Mouse (Mus musculus) testis, adult 2 months (tissue): Measurements from ENCODE around the gene Srsf1. TPM values are rescaled to one million over a fixed set of nuclear protein-coding genes. Genes with fewer than 3 reads are reported as not detected.

ENCODE experiments used
- H3K27ac ChIP-seq: fragments of 200-500 bp; 2 replicates; pipeline ENCODE4 v1.5.1; 2012; ENCODE audit warnings: low read depth, low read length; ENCODE audit not compliant: control insufficient read depth, insufficient read depth
- H3K27me3 ChIP-seq: fragments of 200-500 bp; 2 replicates; pipeline ENCODE4 v1.6.1; 2012; ENCODE audit warnings: mild to moderate bottlenecking, low read length, moderate library complexity; ENCODE audit not compliant: control insufficient read depth, insufficient read depth
- H3K36me3 ChIP-seq: fragments of 200-500 bp; 2 replicates; pipeline ENCODE4 v1.6.1; 2012; ENCODE audit warnings: mild to moderate bottlenecking, low read length; ENCODE audit not compliant: control insufficient read depth, insufficient read depth
- H3K4me1 ChIP-seq: fragments of 200-500 bp; 2 replicates; pipeline ENCODE4 v1.6.1; 2012; ENCODE audit warnings: low read length; ENCODE audit not compliant: control insufficient read depth, insufficient read depth
- H3K4me3 ChIP-seq: fragments of 200-500 bp; 2 replicates; pipeline ENCODE4 v1.5.1; 2012; ENCODE audit warnings: low read depth, mild to moderate bottlenecking, low read length, moderate library complexity, mixed read lengths; ENCODE audit not compliant: control insufficient read depth
- CTCF ChIP-seq: fragments of 200-500 bp; IDR thresholded peaks from 2 replicates; pipeline ENCODE4 v1.5.1; 2012; ENCODE audit warnings: low read depth, mild to moderate bottlenecking, inconsistent platforms, low read length, moderate library complexity; ENCODE audit not compliant: control insufficient read depth, insufficient read depth, insufficient replicate concordance
- POLR2A ChIP-seq: fragments of 200-500 bp; IDR thresholded peaks from 2 replicates; pipeline ENCODE4 v1.6.1; 2012; ENCODE audit warnings: low read depth, mild to moderate bottlenecking, inconsistent platforms, low read length, moderate library complexity; ENCODE audit not compliant: control insufficient read depth
- polyA plus RNA-seq: library from polyadenylated mRNA; depleted of rRNA; stranded (reverse); fragments of >200 nt; gene quantifications from 2 replicates; pipeline ENCODE4 v1.2.3, GENCODE M21; 2012

Gene Srsf1
- polyA plus RNA-seq, 1 experiment: 95.9 TPM

GRCm38 (mm10) chr11:88030219-88030618 lies 17.0 kb upstream of the Srsf1 start:
- H3K36me3 ChIP-seq: no peaks in the 10 kb centered on the region
- H3K4me1 ChIP-seq: no peaks in the 10 kb centered on the region
- TF ChIP-seq CTCF (no peak), POLR2A (no peak)
- H3K27ac ChIP-seq: peak overlapping the region; percentile 8; the same call in 1 of the 2 replicates
- no peaks in the 10 kb centered on the region for H3K27me3 ChIP-seq
- no peak overlapping the region for H3K4me3 ChIP-seq

GRCm38 (mm10) chr11:88030836-88031235 lies 16.3 kb upstream of the Srsf1 start:
- Histone ChIP-seq H3K4me1 (no peaks in the 10 kb centered on the region), H3K27me3 (no peaks in the 10 kb centered on the region), H3K36me3 (no peaks in the 10 kb centered on the region; the same call in 1 of the 2 replicates), H3K27ac (no peak overlapping the region), H3K4me3 (no peak overlapping the region)
- TF ChIP-seq POLR2A: no peak
- no peak for TF ChIP-seq CTCF

DNA sequence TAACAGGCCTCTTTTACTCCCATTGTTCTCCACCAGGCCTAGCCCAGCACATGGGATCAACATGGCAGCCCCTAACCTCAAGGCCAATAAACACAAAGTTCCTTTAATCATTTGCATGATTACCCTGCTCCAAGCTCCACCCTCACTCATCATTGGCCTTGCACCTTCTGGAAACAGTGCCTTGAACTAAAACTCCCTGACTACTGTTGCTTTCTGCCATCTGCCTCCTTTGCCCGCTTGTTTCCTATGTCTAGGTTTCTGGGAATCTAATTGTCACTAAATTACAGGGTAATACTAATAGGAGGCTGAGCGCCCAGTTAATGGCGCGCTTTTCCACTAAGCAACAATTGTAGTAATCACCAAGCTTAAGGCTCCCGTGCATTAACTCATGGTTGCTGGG lies 15.4 kb upstream of the Srsf1 start:
- Histone ChIP-seq H3K36me3 (no peaks in the 10 kb centered on the region; the same call in 1 of the 2 replicates), H3K27me3 (no peaks in the 10 kb centered on the region), H3K4me1 (no peaks in the 10 kb centered on the region), H3K27ac (no peak overlapping the region), H3K4me3 (no peak overlapping the region)
- TF ChIP-seq POLR2A (no peak), CTCF (no peak)

- Histone ChIP-seq H3K4me3 (no peak overlapping the region), H3K27ac (no peak overlapping the region), H3K27me3 (no peaks in the 10 kb centered on the region), H3K36me3 (no peaks in the 10 kb centered on the region; the same call in 1 of the 2 replicates), H3K4me1 (no peaks in the 10 kb centered on the region)
- TF ChIP-seq POLR2A (no peak), CTCF (no peak)
These were observed 11.2 kb upstream of the Srsf1 start for GRCm38 (mm10) chr11:88035970-88036369.

GRCm38 (mm10) chr11:88036761-88037251 lies 10.4 kb upstream of the Srsf1 start:
- TF ChIP-seq POLR2A (no peak), CTCF (no peak)
- Histone ChIP-seq H3K27me3 (no peaks in the 10 kb centered on the region), H3K4me1 (no peaks in the 10 kb centered on the region), H3K36me3 (no peaks in the 10 kb centered on the region; the same call in 1 of the 2 replicates), H3K4me3 (no peak overlapping the region), H3K27ac (no peak overlapping the region)

- Histone ChIP-seq H3K4me1 (no peaks in the 10 kb centered on the region), H3K27ac (no peak overlapping the region), H3K4me3 (no peak overlapping the region), H3K36me3 (no peaks in the 10 kb centered on the region; the same call in 1 of the 2 replicates), H3K27me3 (no peaks in the 10 kb centered on the region)
- TF ChIP-seq POLR2A (no peak), CTCF (no peak)
These were observed 9.8 kb upstream of the Srsf1 start for GRCm38 (mm10) chr11:88037386-88037785.

- Histone ChIP-seq H3K27ac (no peak overlapping the region), H3K4me1 (no peaks in the 10 kb centered on the region), H3K27me3 (no peaks in the 10 kb centered on the region), H3K36me3 (no peaks in the 10 kb centered on the region; the same call in 1 of the 2 replicates), H3K4me3 (no peak overlapping the region)
- no peak for TF ChIP-seq POLR2A
- TF ChIP-seq CTCF: no peak
These were observed 8.1 kb upstream of the Srsf1 start for GRCm38 (mm10) chr11:88039066-88039465.
